Mouse (Mus musculus): Measurements from ENCODE around the gene Rab3a.

Rab3a gene

GRCm38 (mm10) chr8:70754043-70754870 lies at the start of gene Rab3a:
Rab3a (plus strand) TSS chr8:70754679.
- DNase-seq: peak; percentile 96 to 98

- DNase-seq: no peak
These were observed 46.2 kb upstream of the Rab3a start for GRCm38 (mm10) chr8:70708281-70708680.

GRCm38 (mm10) chr8:70709794-70710193 lies 44.7 kb upstream of the Rab3a start:
- no peak for DNase-seq

GRCm38 (mm10) chr8:70710296-70710695 lies 44.2 kb upstream of the Rab3a start:
- no peak for DNase-seq

GRCm38 (mm10) chr8:70711041-70711440 lies 43.4 kb upstream of the Rab3a start:
- no peak for DNase-seq

GRCm38 (mm10) chr8:70713991-70714390 lies 40.5 kb upstream of the Rab3a start:
- no peak for DNase-seq

- peak in 1 of 2 experiments; percentile 0 for DNase-seq
These were observed 39.4 kb upstream of the Rab3a start for GRCm38 (mm10) chr8:70715086-70715485.

GRCm38 (mm10) chr8:70716521-70717400 lies 37.7 kb upstream of the Rab3a start:
- DNase-seq: peak in 1 of 2 experiments; percentile 3

GRCm38 (mm10) chr8:70718297-70718696 lies 36.2 kb upstream of the Rab3a start, which contains the start of gene Gm3336:
Gm3336 (plus strand) TSS chr8:70718543.
- DNase-seq: peak; percentile 76 to 83

GRCm38 (mm10) chr8:70719796-70720270 lies 34.6 kb upstream of the Rab3a start:
- peak; percentile 6 to 8 for DNase-seq

- DNase-seq: peak; percentile 89 to 90
These were observed 33.7 kb upstream of the Rab3a start for GRCm38 (mm10) chr8:70720739-70721138.

GRCm38 (mm10) chr8:70721601-70722000 lies 32.9 kb upstream of the Rab3a start:
- peak in 1 of 2 experiments; percentile 3 for DNase-seq

GRCm38 (mm10) chr8:70723486-70724210 lies 30.8 kb upstream of the Rab3a start, which contains the start of gene Pde4c:
Pde4c (plus strand) TSS chr8:70723720.
- peak; percentile 82 to 92 for DNase-seq

GRCm38 (mm10) chr8:70724216-70724615 lies 30.3 kb upstream of the Rab3a start:
- DNase-seq: peak; percentile 39 to 61

- DNase-seq: peak; percentile 84 to 86
These were observed 28.6 kb upstream of the Rab3a start for GRCm38 (mm10) chr8:70725792-70726447.

GRCm38 (mm10) chr8:70726721-70727120 lies 27.8 kb upstream of the Rab3a start:
- peak in 1 of 2 experiments; percentile 1 for DNase-seq

- peak; percentile 59 to 72 for DNase-seq
These were observed 24.5 kb upstream of the Rab3a start for GRCm38 (mm10) chr8:70729808-70730475.

- peak in 1 of 2 experiments; percentile 1 for DNase-seq
These were observed 23.5 kb upstream of the Rab3a start for GRCm38 (mm10) chr8:70730956-70731355.

GRCm38 (mm10) chr8:70737705-70738104 lies 16.8 kb upstream of the Rab3a start:
- no peak for DNase-seq

GRCm38 (mm10) chr8:70738211-70738610 lies 16.3 kb upstream of the Rab3a start:
- DNase-seq: peak in 1 of 2 experiments; percentile 0

GRCm38 (mm10) chr8:70741661-70742060 lies 12.8 kb upstream of the Rab3a start:
- peak in 1 of 2 experiments; percentile 1 for DNase-seq

All from kidney, postnatal 4 days (tissue).